Comparison of ENCODE assay signal across 7 mouse cellular contexts in the genomic region with DNA sequence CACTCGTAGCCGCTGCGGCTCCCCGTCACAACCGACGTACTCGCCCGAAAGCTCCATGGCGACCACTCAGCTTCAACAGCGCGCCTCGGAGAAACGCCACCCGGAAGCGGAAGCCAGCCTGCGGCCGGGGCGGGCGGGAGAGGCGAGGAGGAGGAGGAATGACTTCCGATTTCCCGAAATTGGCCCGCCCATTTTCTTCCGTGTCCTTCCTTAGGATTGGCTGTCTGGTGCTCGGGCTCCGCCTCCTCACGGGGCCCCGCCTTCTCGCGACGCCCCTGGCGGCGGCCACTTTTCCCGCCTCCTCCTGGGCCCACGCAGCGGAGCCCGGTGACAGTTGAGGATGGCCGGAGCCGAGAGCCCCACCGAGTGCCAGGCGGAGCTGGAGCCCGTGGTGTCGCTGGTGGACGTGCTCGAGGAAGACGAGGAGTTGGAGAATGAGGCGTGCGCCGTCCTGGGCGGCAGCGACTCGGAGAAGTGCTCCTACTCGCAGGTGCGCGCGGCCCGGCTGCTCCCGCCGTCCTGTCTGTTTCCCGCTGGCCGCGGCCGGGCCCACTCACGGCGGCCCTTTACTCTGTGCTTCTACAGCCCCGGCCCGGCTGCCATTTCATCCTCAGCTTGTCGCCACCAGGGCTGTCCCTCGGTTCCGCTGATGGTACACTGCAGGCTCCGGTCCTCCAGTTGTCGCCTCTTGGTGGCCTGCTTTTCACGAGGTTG. TPM values are rescaled to one million over a fixed set of nuclear protein-coding genes. Genes with fewer than 3 reads are reported as not detected.
DNase-seq lines count a peak whose midpoint lies in the region; ATAC-seq lines count a peak whose summit lies in the region.

A gene (minus strand): TSS at position 77 of the 714 bp plus-strand sequence.
A gene (minus strand): TSS at position 115 of the 714 bp plus-strand sequence.
A gene (plus strand): TSS at position 279 of the 714 bp plus-strand sequence.

- intact Hi-C loops in gastrocnemius, postnatal 36 days (cut with DNase I): loop anchor here (2.0 kb wide), 1 partner anchor 119 kb away; no protein-coding TSS in a partner anchor
- intact Hi-C loops in left cerebral cortex, postnatal 25 days (cut with DNase I): loop anchor here (2.0 to 10.0 kb wide), 2 partner anchors 15 to 117 kb away; a partner anchor contains a TSS

- ATAC-seq in intestine, embryonic 15.5 days: peak; percentile 97

- H3K27ac ChIP-seq in intestine, embryonic 15.5 days: peak within 1 kb of the TSS; percentile 88
- peak within 1 kb of the TSS; percentile 92 for H3K27ac ChIP-seq in midbrain, embryonic 10.5 days (replicated peaks)

- H3K9ac ChIP-seq in intestine, embryonic 15.5 days: peak within 1 kb of the TSS; percentile 88

- peak within 1 kb of the TSS; percentile 91 for H3K4me3 ChIP-seq in intestine, embryonic 15.5 days (replicated peaks)
- H3K4me3 ChIP-seq in midbrain, embryonic 10.5 days: peak within 1 kb of the TSS; percentile 92

- peak; percentile 97 for DNase-seq in adrenal gland, adult 2 months
- DNase-seq in embryo, embryonic 11.5 days (ENCODE audit: low read depth, low spot score): peak; percentile 94
- peak; percentile 95 to 96 for DNase-seq in gastrocnemius, postnatal 36 days
- DNase-seq in left cerebral cortex, postnatal 25 days (ENCODE audit: low spot score in 2 of 2): peak; percentile 96 to 99
- peak; percentile 97 for DNase-seq in midbrain, embryonic 10.5 days (ENCODE audit: low spot score)
- DNase-seq in right cerebral cortex, postnatal 4 days: peak; percentile 91

- no peaks in the 10 kb centered on the region for H3K36me3 ChIP-seq in intestine, embryonic 15.5 days
- H3K36me3 ChIP-seq in midbrain, embryonic 10.5 days: peaks cover 44% of the 10 kb centered on the region

- no peaks in the 10 kb centered on the region for H3K27me3 ChIP-seq in intestine, embryonic 15.5 days (replicated peaks)
- H3K27me3 ChIP-seq in midbrain, embryonic 10.5 days (ENCODE audit: low read depth, poor library complexity, severe bottlenecking): no peaks in the 10 kb centered on the region

- no peaks in the 10 kb centered on the region for H3K9me3 ChIP-seq in intestine, embryonic 15.5 days
- no peaks in the 10 kb centered on the region for H3K9me3 ChIP-seq in midbrain, embryonic 10.5 days (replicated peaks)

- peak within 1 kb of the TSS; percentile 79 for H3K4me2 ChIP-seq in intestine, embryonic 15.5 days (replicated peaks)

- H3K4me1 ChIP-seq in intestine, embryonic 15.5 days (replicated peaks): peaks cover 10% of the 10 kb centered on the region; the same call in 1 of the 2 replicates
- H3K4me1 ChIP-seq in midbrain, embryonic 10.5 days: peaks cover 38% of the 10 kb centered on the region

- under 1% methylated on average over 73 of the region's 73 CpGs for WGBS in intestine, embryonic 15.5 days
- under 1% methylated on average over 73 of the region's 73 CpGs for WGBS in midbrain, embryonic 10.5 days

RNA-seq across cellular contexts. Expression of the first gene that starts in this region (rescaled TPM):
- total RNA-seq in adrenal gland, adult 2 months (2021): not detected
- not detected in 2 replicates for polyA plus RNA-seq in adrenal gland, adult 2 months (2012; rRNA removed)
- total RNA-seq in gastrocnemius, postnatal 36 days (2021): not detected
- polyA plus RNA-seq in intestine, embryonic 15.5 days (2015; fragmentation: Nextera tagmentation; extraction: Ambion mirVana): not detected in 2 replicates
- total RNA-seq in left cerebral cortex, postnatal 25 days (2021): not detected
- polyA plus RNA-seq in midbrain, embryonic 10.5 days (2016; fragmentation: Nextera tagmentation; extraction: Ambion mirVana): not detected in 2 replicates

RNA-seq across cellular contexts. Expression of the second gene that starts in this region (rescaled TPM):
- total RNA-seq in adrenal gland, adult 2 months (2021): 10 to 100 TPM; 11.6 to 11.7 TPM
- polyA plus RNA-seq in adrenal gland, adult 2 months (2012; rRNA removed): 8.7 and 12.7 TPM in 2 replicates
- total RNA-seq in gastrocnemius, postnatal 36 days (2021): 1 to 10 TPM; 7.7 to 8.5 TPM
- polyA plus RNA-seq in intestine, embryonic 15.5 days (2015; fragmentation: Nextera tagmentation; extraction: Ambion mirVana): 30.8 and 31.2 TPM in 2 replicates
- 10 to 100 TPM; 16.9 to 18.2 TPM for total RNA-seq in left cerebral cortex, postnatal 25 days (2021)
- 50.3 and 52.7 TPM in 2 replicates for polyA plus RNA-seq in midbrain, embryonic 10.5 days (2016; fragmentation: Nextera tagmentation; extraction: Ambion mirVana)

RNA-seq across cellular contexts. Expression of the third gene that starts in this region (rescaled TPM):
- total RNA-seq in adrenal gland, adult 2 months (2021): 10 to 100 TPM; 31.0 to 32.4 TPM
- polyA plus RNA-seq in adrenal gland, adult 2 months (2012; rRNA removed): 8.6 and 9.1 TPM in 2 replicates
- 10 to 100 TPM; 11.9 to 15.1 TPM for total RNA-seq in gastrocnemius, postnatal 36 days (2021)
- polyA plus RNA-seq in intestine, embryonic 15.5 days (2015; fragmentation: Nextera tagmentation; extraction: Ambion mirVana): 32.2 and 36.8 TPM in 2 replicates
- total RNA-seq in left cerebral cortex, postnatal 25 days (2021): 10 to 100 TPM; 34.3 to 36.6 TPM
- 64.4 and 67.1 TPM in 2 replicates for polyA plus RNA-seq in midbrain, embryonic 10.5 days (2016; fragmentation: Nextera tagmentation; extraction: Ambion mirVana)

Comparison
In these comparisons a context has a peak if more than half of its experiments do, and no peak if none do; other contexts are left out.
1. Peak in every context shown above with its lines: DNase-seq, ATAC-seq, H3K4me3 ChIP-seq and H3K27ac ChIP-seq.